Mouse (Mus musculus) olfactory bulb, adult 2 months (tissue): Measurements from ENCODE around the gene Nucb1.

ENCODE experiments used
- CTCF ChIP-seq: fragments of 200-500 bp; IDR thresholded peaks from 2 replicates; pipeline ENCODE4 v1.5.1; 2012; ENCODE audit warnings: low read depth, mild to moderate bottlenecking, low read length, moderate library complexity; ENCODE audit not compliant: insufficient read depth
- POLR2A ChIP-seq: fragments of 200-500 bp; IDR thresholded peaks from 2 replicates; pipeline ENCODE4 v1.6.1; 2012; ENCODE audit warnings: mild to moderate bottlenecking, low read depth, low read length, moderate library complexity; ENCODE audit not compliant: insufficient read depth

DNA sequence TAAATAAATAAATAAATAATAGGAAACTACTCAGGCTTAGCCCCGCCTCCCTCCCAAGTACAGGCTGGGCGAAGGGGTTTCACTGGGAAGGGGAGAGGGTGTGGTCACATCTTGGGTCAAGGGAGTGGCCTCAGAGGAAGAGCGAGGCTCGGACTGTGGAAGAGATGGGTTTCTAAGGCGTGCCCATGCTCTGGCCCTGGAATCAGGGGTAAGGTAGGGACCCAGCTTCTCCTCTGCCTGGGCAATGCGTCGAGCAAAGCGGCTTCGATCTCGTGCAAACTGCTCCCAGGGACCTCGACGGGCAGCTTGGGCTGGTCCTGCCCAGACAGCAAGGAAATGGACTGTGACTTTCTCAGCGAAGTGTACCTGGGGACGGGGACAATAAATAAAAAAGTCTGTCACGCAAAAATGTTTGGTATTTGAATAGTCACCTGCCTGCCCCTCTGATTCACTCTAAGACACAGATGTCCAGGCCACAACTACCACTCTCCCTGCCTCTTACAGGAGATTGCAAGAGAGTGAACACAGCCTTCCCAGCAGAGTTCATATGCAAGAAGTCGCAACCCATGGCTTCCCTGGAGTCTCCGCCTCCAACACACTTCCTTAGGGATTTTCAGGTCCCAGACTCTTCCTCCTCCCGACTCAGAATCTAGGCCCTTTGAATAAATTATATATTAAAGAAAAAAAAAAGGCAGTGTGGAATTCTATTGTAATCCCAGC lies 12.9 kb upstream of the Nucb1 start:
- TF ChIP-seq CTCF (no peak), POLR2A (no peak)
